Mouse (Mus musculus) hindbrain, embryonic 11.5 days (tissue): ENCODE measurements around the gene Cwc22. TPM values are rescaled to one million over a fixed set of nuclear protein-coding genes. Genes with fewer than 3 reads are reported as not detected.

Source experiments
- ATAC-seq: fragments of 200-750 bp; cut with Nextera tagmentation; 2 replicates; pipeline ENCODE4 v1.8.0; 2017; ENCODE audit warnings: mild to moderate bottlenecking, moderate TSS enrichment, moderate library complexity; ENCODE audit not compliant: low FRiP score
- DNase-seq: peaks from one replicate; pipeline ENCODE4 v3.0.0-alpha.2; 2015; ENCODE audit warnings: low spot score
- H3K27ac ChIP-seq: fragments of 300-500 bp; sonication (generic); 2 replicates; pipeline ENCODE4 v1.5.1; 2014; ENCODE audit warnings: mild to moderate bottlenecking, low read depth, low read length
- H3K27me3 ChIP-seq: fragments of 300-500 bp; sonication (generic); 2 replicates; pipeline ENCODE4 v1.6.1; 2014; ENCODE audit warnings: mild to moderate bottlenecking, low read length, moderate library complexity, mixed read lengths; ENCODE audit not compliant: control insufficient read depth, insufficient read depth
- H3K36me3 ChIP-seq: fragments of 300-500 bp; sonication (generic); 2 replicates; pipeline ENCODE4 v1.6.1; 2014; ENCODE audit warnings: mild to moderate bottlenecking, low read length, moderate library complexity, mixed read lengths; ENCODE audit not compliant: control insufficient read depth, insufficient read depth
- H3K4me1 ChIP-seq: fragments of 300-500 bp; sonication (generic); replicated peaks from 2 replicates; pipeline ENCODE4 v1.6.1; 2014; ENCODE audit warnings: low read length, mixed read lengths; ENCODE audit not compliant: control insufficient read depth, insufficient read depth
- H3K4me2 ChIP-seq: fragments of 300-500 bp; sonication (generic); replicated peaks from 2 replicates; pipeline ENCODE4 v1.6.1; 2014; ENCODE audit warnings: mild to moderate bottlenecking, low read depth, low read length
- H3K4me3 ChIP-seq: fragments of 300-500 bp; sonication (generic); 2 replicates; pipeline ENCODE4 v1.5.1; 2014; ENCODE audit warnings: low read depth, low read length
- H3K9ac ChIP-seq: fragments of 300-500 bp; sonication (generic); 2 replicates; pipeline ENCODE4 v1.6.1; 2014; ENCODE audit warnings: low read depth, low read length
- H3K9me3 ChIP-seq: fragments of 300-500 bp; sonication (generic); 2 replicates; pipeline ENCODE4 v1.6.1; 2016; ENCODE audit warnings: low read length; ENCODE audit not compliant: control insufficient read depth
- WGBS: fragments of 180-500 bp; shearing (Covaris S2); extraction: QIAGEN DNeasy Blood & Tissue Kit; methylation state at CpG from one replicate; pipeline ENCODE4 v1.1.7; 2014; 5-methylcytosine and 5-hydroxymethylcytosine counted together
- polyA plus RNA-seq: library from polyadenylated mRNA; unstranded; fragments of >200 nt; fragmentation: Nextera tagmentation; extraction: Ambion mirVana; gene quantifications from 2 replicates; pipeline ENCODE4 v1.2.1, GENCODE M21; 2014

The Cwc22 gene
- polyA plus RNA-seq, 1 experiment from 2014 or later = 34.8 TPM

- H3K4me1 ChIP-seq = no peaks in the 10 kb centered on the region
- H3K9me3 ChIP-seq = no peaks in the 10 kb centered on the region
- H3K27ac ChIP-seq = no peak overlapping the region
- ATAC-seq = no peak
- no peak overlapping the region for H3K4me3 ChIP-seq
- no peak overlapping the region for H3K4me2 ChIP-seq
- WGBS = 86% methylated on average over 4 of the region's 4 CpGs
- DNase-seq = no peak
- H3K27me3 ChIP-seq = no peaks in the 10 kb centered on the region
- H3K36me3 ChIP-seq = no peaks in the 10 kb centered on the region
- H3K9ac ChIP-seq = no peak overlapping the region
These were observed 35.7 kb upstream of the Cwc22 start for GRCm38 (mm10) chr2:77981826-77982225.

- no peaks in the 10 kb centered on the region for H3K4me1 ChIP-seq
- H3K4me2 ChIP-seq = no peak overlapping the region
- H3K27ac ChIP-seq = no peak overlapping the region
- no peak for ATAC-seq
- WGBS = 91% methylated on average over 5 of the region's 5 CpGs
- DNase-seq = no peak
- no peak overlapping the region for H3K4me3 ChIP-seq
- H3K27me3 ChIP-seq = no peaks in the 10 kb centered on the region
- no peaks in the 10 kb centered on the region for H3K9me3 ChIP-seq
- H3K9ac ChIP-seq = no peak overlapping the region
- H3K36me3 ChIP-seq = no peaks in the 10 kb centered on the region
These were observed 34.5 kb upstream of the Cwc22 start for GRCm38 (mm10) chr2:77980696-77981095.

GRCm38 (mm10) chr2:77979519-77979918 is 33.3 kb upstream of the Cwc22 start:
- Histone ChIP-seq H3K4me2 (no peak overlapping the region), H3K36me3 (no peaks in the 10 kb centered on the region), H3K4me1 (no peaks in the 10 kb centered on the region), H3K27me3 (no peaks in the 10 kb centered on the region), H3K9ac (no peak overlapping the region), H3K4me3 (no peak overlapping the region), H3K27ac (no peak overlapping the region), H3K9me3 (no peaks in the 10 kb centered on the region)
- WGBS = 90% methylated on average over 2 of the region's 2 CpGs
- DNase-seq (no peak), ATAC-seq (no peak)

- Histone ChIP-seq H3K27me3 (no peaks in the 10 kb centered on the region), H3K4me1 (no peaks in the 10 kb centered on the region), H3K27ac (no peak overlapping the region), H3K4me2 (no peak overlapping the region), H3K9ac (no peak overlapping the region), H3K9me3 (no peaks in the 10 kb centered on the region), H3K36me3 (no peaks in the 10 kb centered on the region), H3K4me3 (no peak overlapping the region)
- 93% methylated on average over 8 of the region's 8 CpGs for WGBS
- no peak for ATAC-seq
- no peak for DNase-seq
These were observed 32.9 kb upstream of the Cwc22 start for GRCm38 (mm10) chr2:77979081-77979480.

- ATAC-seq (no peak), DNase-seq (no peak)
- no peak overlapping the region for H3K4me3 ChIP-seq
- no peaks in the 10 kb centered on the region for H3K9me3 ChIP-seq
- WGBS = 88% methylated on average over 3 of the region's 3 CpGs
- no peak overlapping the region for H3K27ac ChIP-seq
- no peaks in the 10 kb centered on the region for H3K4me1 ChIP-seq
- no peak overlapping the region for H3K9ac ChIP-seq
- no peaks in the 10 kb centered on the region for H3K27me3 ChIP-seq
- no peak overlapping the region for H3K4me2 ChIP-seq
- no peaks in the 10 kb centered on the region for H3K36me3 ChIP-seq
These were observed 32.1 kb upstream of the Cwc22 start for GRCm38 (mm10) chr2:77978256-77978655.

GRCm38 (mm10) chr2:77976321-77976920 is 30.2 kb upstream of the Cwc22 start:
- Histone ChIP-seq H3K27ac (no peak overlapping the region), H3K36me3 (no peaks in the 10 kb centered on the region), H3K4me1 (no peaks in the 10 kb centered on the region), H3K4me3 (no peak overlapping the region), H3K27me3 (no peaks in the 10 kb centered on the region), H3K4me2 (no peak overlapping the region), H3K9me3 (no peaks in the 10 kb centered on the region), H3K9ac (no peak overlapping the region)
- DNase-seq (no peak), ATAC-seq (no peak)
- 87% methylated on average over 5 of the region's 5 CpGs for whole genome bisulfite sequencing

- Histone ChIP-seq H3K27me3 (no peaks in the 10 kb centered on the region), H3K27ac (no peak overlapping the region), H3K9ac (no peak overlapping the region), H3K9me3 (no peaks in the 10 kb centered on the region), H3K4me1 (no peaks in the 10 kb centered on the region), H3K36me3 (no peaks in the 10 kb centered on the region), H3K4me2 (no peak overlapping the region), H3K4me3 (no peak overlapping the region)
- no peak for ATAC-seq
- WGBS = 56% methylated on average over 4 of the region's 4 CpGs
- DNase-seq = no peak
These were observed 29.4 kb upstream of the Cwc22 start for GRCm38 (mm10) chr2:77975606-77976005.

GRCm38 (mm10) chr2:77974986-77975385 is 28.8 kb upstream of the Cwc22 start:
- Histone ChIP-seq H3K27me3 (no peaks in the 10 kb centered on the region), H3K9me3 (no peaks in the 10 kb centered on the region), H3K9ac (no peak overlapping the region), H3K36me3 (no peaks in the 10 kb centered on the region), H3K27ac (no peak overlapping the region), H3K4me2 (no peak overlapping the region), H3K4me3 (no peak overlapping the region), H3K4me1 (no peaks in the 10 kb centered on the region)
- DNase-seq = no peak
- ATAC-seq = no peak
- 88% methylated on average over 1 of the region's 1 CpGs for WGBS

- H3K4me2 ChIP-seq = no peak overlapping the region
- H3K9me3 ChIP-seq = no peaks in the 10 kb centered on the region
- ATAC-seq (no peak), DNase-seq (no peak)
- H3K36me3 ChIP-seq = no peaks in the 10 kb centered on the region
- no peak overlapping the region for H3K27ac ChIP-seq
- H3K27me3 ChIP-seq = no peaks in the 10 kb centered on the region
- H3K4me3 ChIP-seq = no peak overlapping the region
- whole genome bisulfite sequencing = 69% methylated on average over 2 of the region's 2 CpGs
- no peak overlapping the region for H3K9ac ChIP-seq
- no peaks in the 10 kb centered on the region for H3K4me1 ChIP-seq
These were observed 28.2 kb upstream of the Cwc22 start for GRCm38 (mm10) chr2:77974366-77974765.
